In the genomic region with DNA sequence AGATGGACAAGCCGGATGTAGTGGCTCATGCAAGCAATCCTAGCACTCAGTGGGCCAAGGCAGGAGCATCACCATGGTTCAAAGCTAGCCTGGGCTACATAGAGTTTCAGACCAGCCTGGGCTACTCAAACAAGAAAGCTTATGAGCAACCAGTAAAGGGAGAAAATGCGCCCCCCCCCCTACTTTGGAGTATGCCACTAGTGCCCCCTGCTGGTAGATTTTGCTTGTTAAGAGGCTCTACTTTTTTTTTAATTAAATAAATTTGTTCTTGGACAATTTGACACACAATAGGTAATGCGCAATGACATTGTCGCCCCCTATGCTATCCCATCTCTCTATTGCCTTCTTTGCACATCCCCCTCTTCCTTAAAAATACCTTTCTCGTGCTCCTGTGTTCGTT, we compare ENCODE assay signal across 9 mouse cellular contexts. TPM values are rescaled to one million over a fixed set of nuclear protein-coding genes. Genes with fewer than 3 reads are reported as not detected.
DNase-seq lines count a peak whose midpoint lies in the region; ATAC-seq and TF ChIP-seq lines count a peak whose summit lies in the region.
"Had no signal": no experiment of that assay in that cellular context is flagged by ENCODE, and none has a peak within 500 bp of the region (broad histone marks: within the 10 kb centered on the region; RNA-seq: fewer than 3 reads in every experiment).

No protein-coding gene starts in this region.

- TF ChIP-seq EP300 in CH12.LX (IDR thresholded peaks at IDR 0.05; ENCODE audit: low read length), result no peak

- TF ChIP-seq POLR2A in CH12.LX (IDR thresholded peaks at IDR 0.05; ENCODE audit: low read depth, low read length), result no peak

- no peak for ATAC-seq in activated CD4-positive, CD25-positive, alpha-beta regulatory T cell, adult 4 months

- peaks cover 33% of the 10 kb centered on the region for H3K79me2 ChIP-seq in CH12.LX (replicated peaks; ENCODE audit: control insufficient read depth, extremely low read depth, insufficient read depth, poor library complexity, severe bottlenecking)

- no peak overlapping the region for H3K9ac ChIP-seq in CH12.LX (ENCODE audit: insufficient read depth, low read depth)
- H3K9ac ChIP-seq: heart, embryonic 13.5 days had no signal

- peak; percentile 34 to 45 for DNase-seq in cerebellum, adult 18-20 months
- DNase-seq in cerebellum, adult 9-11 months, result no peak
- peak; percentile 45 for DNase-seq in kidney, postnatal 14 days
- no peak for DNase-seq in kidney, adult 11 months
- DNase-seq in CH12.LX (ENCODE audit: extremely low read depth), result peak; percentile 66
- peak; percentile 41 for DNase-seq in embryo, embryonic 9.5 days (ENCODE audit: extremely low spot score)
- peak; percentile 75 for DNase-seq in retina, embryonic 14.5 days (ENCODE audit: low spot score)

- H3K4me3 ChIP-seq in CH12.LX (replicated peaks in 1 of 3; ENCODE audit: low read depth in 2 of 3, low read length in 2 of 3, poor library complexity in 1 of 3), result no peak overlapping the region
- H3K4me3 ChIP-seq: heart, embryonic 13.5 days had no signal

- peaks cover 6% of the 10 kb centered on the region for H3K9me3 ChIP-seq in CH12.LX (replicated peaks; ENCODE audit: low read length)

- dilution Hi-C loops in CH12.LX (cut with MboI; ENCODE audit: extremely low pct_ligation_motif_present, extremely low pct_unique_long_range_greater_than_20kb, low sequenced_read_pairs), result no loop called here

- no peaks in the 10 kb centered on the region for H3K27me3 ChIP-seq in CH12.LX (replicated peaks)
- H3K27me3 ChIP-seq: heart, embryonic 13.5 days had no signal

- peaks cover 68 to 75% of the 10 kb centered on the region in 2 experiments for H3K36me3 ChIP-seq in CH12.LX (replicated peaks in 1 of 2; ENCODE audit: control insufficient read depth in 1 of 2, insufficient read depth in 1 of 2, low read length in 1 of 2)
- H3K36me3 ChIP-seq: heart, embryonic 13.5 days had no signal

- in situ Hi-C loops in CH12.LX (cut with MboI; ENCODE audit: low pct_ligation_motif_present, low pct_unique_long_range_greater_than_20kb, low sequenced_read_pairs), result no loop called here

- no peak overlapping the region for H3K27ac ChIP-seq in CH12.LX (ENCODE audit: insufficient read depth, low read depth)
- H3K27ac ChIP-seq: heart, embryonic 13.5 days had no signal

- H3K4me1 ChIP-seq in CH12.LX (ENCODE audit: control insufficient read depth in 1 of 2, insufficient read depth in 2 of 2), result peaks cover 4 to 56% of the 10 kb centered on the region in 2 experiments
- H3K4me1 ChIP-seq: heart, embryonic 13.5 days had no signal

- no peak overlapping the region for H3K4me2 ChIP-seq in CH12.LX (ENCODE audit: insufficient read depth, low read depth, poor library complexity, severe bottlenecking)
- H3K4me2 ChIP-seq: heart, embryonic 13.5 days had no signal

- TF ChIP-seq RAD21 in CH12.LX (IDR thresholded peaks at IDR 0.05; ENCODE audit: low read depth, low read length), result peak; percentile 55

- TF ChIP-seq CTCF in CH12.LX (conservative IDR thresholded peaks at IDR 0.05 in 1 of 2, IDR thresholded peaks at IDR 0.05 in 1 of 2; ENCODE audit: low read depth in 2 of 2, low read length in 2 of 2), result peak in 1 of 2 experiments; percentile 71; a peak in 3 of 4 replicates

TF ChIP-seq in CH12.LX, 34 proteins besides CTCF, POLR2A, EP300 and RAD21:
- TF ChIP-seq USF2 (conservative IDR thresholded peaks at IDR 0.05; ENCODE audit: low read depth, low read length), result no peak
- no peak for TF ChIP-seq JUND (conservative IDR thresholded peaks at IDR 0.05; ENCODE audit: low read depth, low read length)
- TF ChIP-seq USF1 (IDR thresholded peaks at IDR 0.05; ENCODE audit: low read depth, low read length), result no peak
- peak; percentile 3; the same call in 1 of the 2 replicates for TF ChIP-seq POLR2AphosphoS2 (IDR thresholded peaks at IDR 0.05; ENCODE audit: low read depth, low read length)
- TF ChIP-seq MXI1 (IDR thresholded peaks at IDR 0.05; ENCODE audit: low read depth, low read length), result no peak
- TF ChIP-seq IRF4 (IDR thresholded peaks at IDR 0.05; ENCODE audit: low read depth, low read length), result no peak
- no peak for TF ChIP-seq UBTF (IDR thresholded peaks at IDR 0.05; ENCODE audit: low read depth, low read length)
- peak; percentile 82 for TF ChIP-seq ZNF384 (IDR thresholded peaks at IDR 0.05; ENCODE audit: low read depth, low read length)
- no peak for TF ChIP-seq ZC3H11A (IDR thresholded peaks at IDR 0.05; ENCODE audit: low read depth, low read length)
- no peak for TF ChIP-seq MAFK (IDR thresholded peaks at IDR 0.05; ENCODE audit: insufficient replicate concordance, low read length)
- TF ChIP-seq JUN (IDR thresholded peaks at IDR 0.05; ENCODE audit: insufficient read depth, low read depth, low read length), result no peak
- TF ChIP-seq ZKSCAN1 (IDR thresholded peaks at IDR 0.05; ENCODE audit: borderline replicate concordance, low read depth, low read length), result no peak
- 0 out of 2 replicates have a peak, but pooled peaks have one; percentile 7 for TF ChIP-seq ZMIZ1 (IDR thresholded peaks at IDR 0.05; ENCODE audit: low read depth, low read length)
- TF ChIP-seq NRF1 (IDR thresholded peaks at IDR 0.05; ENCODE audit: low read depth, low read length), result no peak
- TF ChIP-seq TBP (conservative IDR thresholded peaks at IDR 0.05; ENCODE audit: low read depth, low read length), result no peak
- TF ChIP-seq MAX (IDR thresholded peaks at IDR 0.05; ENCODE audit: low read length), result no peak
- peak; percentile 84 for TF ChIP-seq MAZ (IDR thresholded peaks at IDR 0.05; ENCODE audit: low read depth, low read length)
- TF ChIP-seq CHD2 (IDR thresholded peaks at IDR 0.05; ENCODE audit: low read length), result no peak
- no peak for TF ChIP-seq GABPA (IDR thresholded peaks at IDR 0.05; ENCODE audit: insufficient replicate concordance, low read depth, low read length)
- TF ChIP-seq BHLHE40 (IDR thresholded peaks at IDR 0.05; ENCODE audit: low read depth, low read length), result no peak
- TF ChIP-seq SMC3 (IDR thresholded peaks at IDR 0.05; ENCODE audit: low read depth, low read length), result peak; percentile 63
- TF ChIP-seq MYC (IDR thresholded peaks at IDR 0.05; ENCODE audit: low read depth, low read length), result no peak
- no peak for TF ChIP-seq E2F4 (IDR thresholded peaks at IDR 0.05; ENCODE audit: insufficient replicate concordance, low read depth, low read length)
- no peak for TF ChIP-seq TCF12 (IDR thresholded peaks at IDR 0.05; ENCODE audit: low read depth, low read length)
- TF ChIP-seq NELFE (IDR thresholded peaks at IDR 0.05; ENCODE audit: low read depth, low read length), result 0 out of 2 replicates have a peak, but pooled peaks have one; percentile 18
- no peak for TF ChIP-seq ELF1 (IDR thresholded peaks at IDR 0.05; ENCODE audit: low read depth, low read length)
- TF ChIP-seq KAT2A (IDR thresholded peaks at IDR 0.05; ENCODE audit: insufficient replicate concordance, low read length), result no peak
- no peak for TF ChIP-seq PAX5 (IDR thresholded peaks at IDR 0.05; ENCODE audit: low read length)
- TF ChIP-seq RCOR1 (conservative IDR thresholded peaks at IDR 0.05; ENCODE audit: low read depth, low read length), result no peak

RNA-seq across cellular contexts. Expression of a gene that starts 9.9 kb away (rescaled TPM):
- 31.4 and 46.4 TPM in 2 replicates for total RNA-seq in CH12.LX (2012; rRNA removed)
- 24.3 and 26.2 TPM in 2 replicates for total RNA-seq in CH12.LX (2014; rRNA removed)
- 29.3 and 30.3 TPM in 2 replicates for polyA plus RNA-seq in CH12.LX (2012; ENCODE audit: insufficient read length, low read depth)
- not detected for polyA plus RNA-seq in activated CD4-positive, CD25-positive, alpha-beta regulatory T cell, adult 4 months (2017; shearing (Covaris generic))

RNA-seq across cellular contexts. Expression of a gene that starts 45.4 kb away (rescaled TPM):
- total RNA-seq in CH12.LX (2012; rRNA removed) (0.38 and 0.68 TPM in 2 replicates), CH12.LX (2014; rRNA removed) (0.08 and 0.24 TPM in 2 replicates)
- polyA plus RNA-seq in CH12.LX (2012; ENCODE audit: insufficient read length, low read depth), result 0.37 and 0.39 TPM in 2 replicates
- polyA plus RNA-seq in activated CD4-positive, CD25-positive, alpha-beta regulatory T cell, adult 4 months (2017; shearing (Covaris generic)), result not detected
- polyA plus RNA-seq: heart, embryonic 13.5 days had no signal

Comparison
In these comparisons a context has a peak if more than half of its experiments do, and no peak if none do; other contexts are left out.
1. DNase-seq: peak in cerebellum, adult 18-20 months (2 of 2), kidney, postnatal 14 days (single experiment), CH12.LX (single experiment), embryo, embryonic 9.5 days (single experiment) and retina, embryonic 14.5 days (single experiment); none in cerebellum, adult 9-11 months (single experiment) and kidney, adult 11 months (single experiment).
2. RNA of a gene that starts 9.9 kb away (polyA plus RNA-seq): 29.3 to 30.3 TPM in CH12.LX; not detected in activated CD4-positive, CD25-positive, alpha-beta regulatory T cell, adult 4 months; every median in the first group is over 10 times any median in the second.